Mouse (Mus musculus) forebrain, embryonic 10.5 days (tissue): ENCODE data around the gene Lonrf3. TPM values are rescaled to one million over a fixed set of nuclear protein-coding genes. Genes with fewer than 3 reads are reported as not detected.

Source experiments
- DNase-seq: peaks from one replicate; pipeline ENCODE4 v3.0.0-alpha.2; 2017; ENCODE audit warnings: low spot score; ENCODE audit errors: extremely low spot score
- H3K27ac ChIP-seq: fragments of 300-500 bp; sonication (generic); 2 replicates; pipeline ENCODE4 v1.5.1; 2016; ENCODE audit warnings: mild to moderate bottlenecking
- H3K27me3 ChIP-seq: fragments of 300-500 bp; sonication (generic); 2 replicates; pipeline ENCODE4 v1.6.1; 2016; ENCODE audit warnings: mild to moderate bottlenecking; ENCODE audit not compliant: poor library complexity, severe bottlenecking
- H3K36me3 ChIP-seq: fragments of 300-500 bp; sonication (generic); replicated peaks from 2 replicates; pipeline ENCODE4 v1.6.1; 2016; ENCODE audit warnings: mild to moderate bottlenecking, moderate library complexity
- H3K4me1 ChIP-seq: fragments of 300-500 bp; sonication (generic); 2 replicates; pipeline ENCODE4 v1.6.1; 2016
- H3K4me3 ChIP-seq: fragments of 300-500 bp; sonication (generic); 2 replicates; pipeline ENCODE4 v1.5.1; 2016; ENCODE audit warnings: mild to moderate bottlenecking, moderate library complexity
- H3K9me3 ChIP-seq: fragments of 300-500 bp; sonication (generic); 2 replicates; pipeline ENCODE4 v1.6.1; 2016; ENCODE audit warnings: mild to moderate bottlenecking, moderate library complexity
- WGBS: fragments of 180-500 bp; shearing (Covaris S2); methylation state at CpG from one replicate; pipeline ENCODE4 v1.1.7; 2016; 5-methylcytosine and 5-hydroxymethylcytosine counted together
- microRNA-seq: library from miRNA; unstranded; fragments of <30 nt; microRNA quantifications from one replicate; pipeline ENCODE4, GENCODE M21; 2017
- polyA plus RNA-seq: library from polyadenylated mRNA; unstranded; fragments of >200 nt; fragmentation: Nextera tagmentation; extraction: Ambion mirVana; gene quantifications from 2 replicates; pipeline ENCODE4 v1.2.1, GENCODE M21; 2016

Gene Lonrf3
- polyA plus RNA-seq, 1 experiment from 2014 or later: 0.93 TPM

DNA sequence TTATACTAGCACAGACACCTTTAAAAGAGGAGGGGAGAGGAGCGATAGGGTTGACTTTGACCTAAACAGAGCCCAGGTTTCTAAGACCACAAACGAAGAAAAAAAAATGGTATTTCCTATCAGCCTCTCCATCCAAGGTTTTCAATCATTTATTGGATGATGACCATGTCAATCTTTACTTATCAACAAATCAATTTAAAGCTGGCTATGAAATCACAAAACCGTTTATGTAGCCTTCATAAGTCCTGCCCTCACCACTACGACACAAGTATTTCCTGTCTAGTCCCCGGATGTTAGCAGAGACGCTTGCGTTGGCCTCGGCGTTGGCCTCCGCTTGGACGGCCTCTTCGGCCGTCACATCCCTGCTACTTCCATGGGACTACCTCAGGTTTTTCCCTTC is 72.8 kb downstream of the Lonrf3 start, which contains the start of gene Gm6268:
Gm6268 (plus strand) TSS at position 301 of the 400 bp plus-strand sequence.
- WGBS: 95% methylated on average over 13 of the region's 13 CpGs
- DNase-seq: no peak
- Histone ChIP-seq H3K36me3 (no peaks in the 10 kb centered on the region), H3K4me3 (no peak within 1 kb of the TSS), H3K9me3 (no peaks in the 10 kb centered on the region), H3K27ac (no peak within 1 kb of the TSS), H3K27me3 (no peaks in the 10 kb centered on the region), H3K4me1 (no peaks in the 10 kb centered on the region)

DNA sequence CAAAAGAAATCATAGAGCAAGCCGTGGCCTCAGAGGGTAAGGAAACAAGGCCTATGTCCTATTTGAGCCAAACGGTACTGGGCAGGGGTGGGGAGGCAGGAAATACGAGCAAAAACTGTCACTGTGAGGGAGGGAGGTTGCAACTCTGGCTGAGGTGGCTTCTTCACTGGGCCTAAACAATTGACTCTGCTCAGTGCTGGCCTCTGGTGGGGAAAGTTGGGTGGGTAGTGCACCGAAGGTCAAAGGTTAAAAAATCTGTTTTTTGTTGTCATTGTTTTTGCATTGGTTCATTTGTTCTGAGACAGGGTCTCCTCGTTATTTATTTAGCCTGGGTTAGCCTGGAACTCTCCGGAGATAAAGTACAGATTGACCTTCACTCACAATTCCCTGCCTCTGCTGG is 74.2 kb downstream of the Lonrf3 start:
- Histone ChIP-seq H3K4me3 (no peak overlapping the region), H3K9me3 (no peaks in the 10 kb centered on the region), H3K27ac (no peak overlapping the region), H3K27me3 (no peaks in the 10 kb centered on the region), H3K4me1 (no peaks in the 10 kb centered on the region), H3K36me3 (no peaks in the 10 kb centered on the region)
- DNase-seq: no peak
- 64% methylated on average over 6 of the region's 6 CpGs for WGBS

Small RNAs within 50 kb of the gene (microRNA-seq; reads per million reads assigned to microRNA genes)
- gene Gm44485: not detected

Other genes starting within 250 kb of the Lonrf3 start
- gene Il13ra1, start 216.2 kb upstream of the Lonrf3 start, polyA plus RNA-seq: 2.3 and 2.6 TPM in 2 replicates
- gene Zcchc12, start 132.4 kb upstream of the Lonrf3 start, polyA plus RNA-seq: 10.3 and 11.4 TPM in 2 replicates
- not detected in 2 replicates for gene Gm6268, start 72.9 kb downstream of the Lonrf3 start, polyA plus RNA-seq
- not detected in 2 replicates for gene Gm14569, start 163.5 kb downstream of the Lonrf3 start, polyA plus RNA-seq